Mouse (Mus musculus) cortical plate, adult 2 months (tissue): ENCODE results near the gene Nfya. TPM values are rescaled to one million over a fixed set of nuclear protein-coding genes. Genes with fewer than 3 reads are reported as not detected.
A peak's percentile ranks its signal among the peaks of the same experiment; 100 is the strongest.

Experiments
- H3K27ac ChIP-seq: fragments of 200-500 bp; 2 replicates; pipeline ENCODE4 v1.5.1; 2012; ENCODE audit warnings: low read length, control low read depth, inconsistent platforms; ENCODE audit not compliant: insufficient read depth
- H3K4me1 ChIP-seq: fragments of 200-500 bp; 2 replicates; pipeline ENCODE4 v1.6.1; 2011; ENCODE audit warnings: low read length; ENCODE audit not compliant: control insufficient read depth, insufficient read depth
- H3K4me3 ChIP-seq: fragments of 200-500 bp; 2 replicates; pipeline ENCODE4 v1.5.1; 2011; ENCODE audit warnings: mild to moderate bottlenecking, low read length, control low read depth; ENCODE audit not compliant: insufficient read depth
- CTCF ChIP-seq: fragments of 200-500 bp; IDR thresholded peaks from 2 replicates; pipeline ENCODE4 v1.5.1; 2011; ENCODE audit warnings: mild to moderate bottlenecking, control low read depth, low read length; ENCODE audit not compliant: insufficient read depth; ENCODE audit errors: extremely low read depth
- POLR2A ChIP-seq: fragments of 200-500 bp; IDR thresholded peaks from 2 replicates; pipeline ENCODE4 v1.6.1; 2011; ENCODE audit warnings: mild to moderate bottlenecking, low read length, control low read depth; ENCODE audit not compliant: insufficient read depth; ENCODE audit errors: extremely low read depth
- polyA plus RNA-seq: library from polyadenylated mRNA; depleted of rRNA; stranded (reverse); fragments of >200 nt; gene quantifications from 2 replicates; pipeline ENCODE4 v1.2.3, GENCODE M21; 2012

Gene Nfya
- polyA plus RNA-seq, 1 experiment, result 26.1 TPM

GRCm38 (mm10) chr17:48418174-48418573 lies 8.5 kb upstream of the Nfya start:
- no peaks in the 10 kb centered on the region for H3K4me1 ChIP-seq
- TF ChIP-seq CTCF (no peak), POLR2A (no peak)

DNA sequence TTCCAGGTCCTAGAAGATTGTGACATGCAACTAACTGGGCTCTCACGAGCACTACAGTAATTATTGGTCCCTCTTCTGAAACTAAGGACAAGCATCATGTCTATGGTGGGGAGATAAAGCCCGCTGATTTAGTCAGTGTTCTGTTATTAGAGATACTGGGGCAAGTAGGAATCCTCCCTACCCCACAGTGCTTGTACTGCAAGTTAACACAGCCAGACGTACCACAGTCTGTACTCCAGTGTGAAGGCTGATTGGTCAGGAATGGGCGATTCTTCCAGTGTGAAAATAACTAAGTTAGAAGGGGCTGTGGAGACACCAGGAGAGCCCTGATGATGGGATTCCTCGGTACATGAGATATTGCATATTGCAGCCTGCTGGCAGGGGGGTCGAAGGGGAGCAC lies 7.8 kb upstream of the Nfya start:
- TF ChIP-seq CTCF (no peak), POLR2A (no peak)
- H3K27ac ChIP-seq, result no peak overlapping the region
- H3K4me1 ChIP-seq, result no peaks in the 10 kb centered on the region
- H3K4me3 ChIP-seq, result no peak overlapping the region

More at GRCm38 (mm10) chr17:48418174-48418573, 8.5 kb upstream of the Nfya start:
- peak overlapping the region; percentile 76; the same call in 1 of the 2 replicates for H3K27ac ChIP-seq
- H3K4me3 ChIP-seq, result no peak overlapping the region

GRCm38 (mm10) chr17:48416425-48417195 lies 6.9 kb upstream of the Nfya start:
- Histone ChIP-seq H3K27ac (no peak overlapping the region), H3K4me1 (no peaks in the 10 kb centered on the region), H3K4me3 (no peak overlapping the region)
- TF ChIP-seq CTCF (peak; percentile 52), POLR2A (no peak)

GRCm38 (mm10) chr17:48416011-48416410 lies 6.3 kb upstream of the Nfya start:
- Histone ChIP-seq H3K4me3 (no peak overlapping the region), H3K27ac (no peak overlapping the region), H3K4me1 (peaks cover 2% of the 10 kb centered on the region; the same call in 1 of the 2 replicates)
- TF ChIP-seq POLR2A (no peak), CTCF (no peak)

GRCm38 (mm10) chr17:48411241-48411640 lies 1.5 kb upstream of the Nfya start:
- TF ChIP-seq CTCF, result no peak
- no peak for TF ChIP-seq POLR2A
- H3K27ac ChIP-seq, result no peak overlapping the region
- H3K4me3 ChIP-seq, result no peak overlapping the region; the same call in 1 of the 2 replicates
- H3K4me1 ChIP-seq, result peaks cover 5% of the 10 kb centered on the region; the same call in 1 of the 2 replicates

- H3K4me3 ChIP-seq, result peak overlapping the region; percentile 71
- TF ChIP-seq POLR2A (no peak), CTCF (no peak)
- H3K4me1 ChIP-seq, result peaks cover 5% of the 10 kb centered on the region; the same call in 1 of the 2 replicates
- H3K27ac ChIP-seq, result peak overlapping the region; percentile 77
These were observed 636 bp upstream of the Nfya start for GRCm38 (mm10) chr17:48410299-48410785.

DNA sequence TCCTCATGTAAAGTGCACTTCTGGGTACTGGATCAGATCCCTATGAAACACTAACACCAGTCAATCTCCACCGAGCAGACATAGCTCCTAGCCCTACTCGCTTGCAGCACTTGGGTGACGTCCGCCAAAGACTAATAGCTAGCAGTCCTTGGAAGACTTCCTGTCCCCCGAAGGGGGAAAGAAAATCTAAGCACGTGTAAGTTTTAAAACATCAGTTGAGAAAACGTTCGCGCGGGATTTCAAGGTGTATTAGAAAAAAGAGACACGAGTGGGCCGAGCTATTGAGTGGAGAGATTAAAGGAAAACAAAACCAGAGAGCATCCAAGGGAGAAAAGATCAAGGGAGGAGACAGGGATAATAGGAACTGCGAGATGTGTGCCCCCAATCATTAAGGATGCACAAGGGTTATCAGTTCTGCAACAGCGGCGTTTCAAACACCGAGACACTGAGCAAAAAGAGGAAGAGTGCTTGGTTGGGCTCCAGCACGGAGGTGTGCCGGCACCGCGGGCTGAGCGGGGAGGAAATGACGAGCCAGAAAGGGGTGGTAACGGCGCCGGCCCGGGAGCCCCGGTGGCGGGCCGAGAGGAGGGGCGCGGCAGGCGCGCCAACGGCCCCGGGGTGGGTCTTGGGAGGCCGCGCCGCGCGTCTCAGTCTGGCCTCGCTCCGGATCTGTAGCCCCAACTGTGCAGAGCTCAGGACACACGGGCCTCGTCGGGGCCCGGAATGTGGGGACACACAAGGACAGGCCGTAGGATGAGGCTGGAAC lies 997 bp downstream of the Nfya start:
- Histone ChIP-seq H3K4me3 (peak overlapping the region; percentile 85), H3K4me1 (peaks cover 5% of the 10 kb centered on the region; the same call in 1 of the 2 replicates), H3K27ac (peak overlapping the region; percentile 97)
- TF ChIP-seq CTCF (no peak), POLR2A (peak; percentile 40; the same call in 1 of the 2 replicates)

- peak overlapping the region; percentile 85 for H3K4me3 ChIP-seq
- no peak for TF ChIP-seq CTCF
- TF ChIP-seq POLR2A, result no peak
- H3K4me1 ChIP-seq, result peaks cover 5% of the 10 kb centered on the region; the same call in 1 of the 2 replicates
- H3K27ac ChIP-seq, result peak overlapping the region; percentile 45; the same call in 1 of the 2 replicates
These were observed 1.7 kb downstream of the Nfya start for GRCm38 (mm10) chr17:48407910-48408525.

DNA sequence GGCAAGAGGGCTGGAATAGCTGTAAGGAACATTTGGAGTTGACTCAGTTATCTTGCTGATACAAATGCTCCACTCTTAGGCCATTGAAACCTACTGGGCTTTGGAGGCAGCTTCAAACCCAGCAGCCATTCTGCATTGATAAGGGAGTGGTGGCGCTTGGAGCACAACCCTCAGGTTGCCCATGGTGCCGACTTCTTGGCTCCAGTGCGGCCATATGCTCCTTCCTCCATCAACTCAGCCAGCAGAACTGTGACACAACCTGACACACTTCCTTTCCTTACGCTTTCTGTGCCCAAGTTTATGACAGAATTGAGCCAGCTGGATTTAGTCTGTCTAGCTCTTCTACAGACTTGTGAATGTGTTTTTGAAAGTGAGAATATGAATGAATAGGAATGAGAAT lies 2.6 kb downstream of the Nfya start:
- no peak for TF ChIP-seq CTCF
- no peak for TF ChIP-seq POLR2A
- no peak overlapping the region for H3K27ac ChIP-seq
- peaks cover 5% of the 10 kb centered on the region; the same call in 1 of the 2 replicates for H3K4me1 ChIP-seq
- H3K4me3 ChIP-seq, result no peak overlapping the region
